Mouse (Mus musculus): Measurements from ENCODE around the gene Sfi1. TPM values are rescaled to one million over a fixed set of nuclear protein-coding genes. Genes with fewer than 3 reads are reported as not detected.
A peak's percentile ranks its signal among the peaks of the same experiment; 100 is the strongest.
"Not testable (repeated sequence)": the region's sequence is repeated elsewhere in the genome, so short reads cannot be mapped to it uniquely, and the experiment has no call there.

The Sfi1 gene
- total and polyA plus RNA-seq, 3 experiments, result 42.2 to 111 (median 89.7) TPM

GRCm38 (mm10) chr11:3127303-3127795 is 65.9 kb downstream of the Sfi1 start:
- H3K27me3 ChIP-seq (ENCODE audit: insufficient read depth, low read length); DNase-seq (ENCODE audit: low spot score); H3K36me3 ChIP-seq (replicated peaks); H3K9me3 ChIP-seq (replicated peaks); H3K4me1 ChIP-seq (ENCODE audit: insufficient read depth, low read depth, low read length): not testable (repeated sequence)
- peak; percentile 0; the same call in 1 of the 2 replicates for ATAC-seq (ENCODE audit: extremely low read depth, insufficient number of reproducible peaks, low FRiP score, poor library complexity, severe bottlenecking)
- peak overlapping the region; percentile 1; the same call in 1 of the 2 replicates for H3K4me3 ChIP-seq (ENCODE audit: low read depth, low read length)

GRCm38 (mm10) chr11:3126478-3127302 is 66.6 kb downstream of the Sfi1 start:
- peak; percentile 4 for ATAC-seq (ENCODE audit: extremely low read depth, insufficient number of reproducible peaks, low FRiP score, poor library complexity, severe bottlenecking)

GRCm38 (mm10) chr11:3125922-3126321 is 67.3 kb downstream of the Sfi1 start:
- DNase-seq (ENCODE audit: low spot score); H3K9me3 ChIP-seq (replicated peaks); H3K4me1 ChIP-seq (ENCODE audit: insufficient read depth, low read depth, low read length); H3K27me3 ChIP-seq (ENCODE audit: insufficient read depth, low read length); H3K36me3 ChIP-seq (replicated peaks); H3K4me3 ChIP-seq (ENCODE audit: low read depth, low read length): not testable (repeated sequence)
- ATAC-seq (ENCODE audit: extremely low read depth, insufficient number of reproducible peaks, low FRiP score, poor library complexity, severe bottlenecking), result peak; percentile 3; the same call in 1 of the 2 replicates

More at GRCm38 (mm10) chr11:3126478-3127302, 66.6 kb downstream of the Sfi1 start:
- H3K9me3 ChIP-seq (replicated peaks); H3K4me1 ChIP-seq (ENCODE audit: insufficient read depth, low read depth, low read length); H3K27me3 ChIP-seq (ENCODE audit: insufficient read depth, low read length); DNase-seq (ENCODE audit: low spot score); H3K4me3 ChIP-seq (ENCODE audit: low read depth, low read length); H3K36me3 ChIP-seq (replicated peaks): not testable (repeated sequence)

GRCm38 (mm10) chr11:3124932-3125810 is 68.1 kb downstream of the Sfi1 start:
- H3K4me3 ChIP-seq (ENCODE audit: low read depth, low read length); H3K9me3 ChIP-seq (replicated peaks): not testable (repeated sequence)

GRCm38 (mm10) chr11:3114403-3114802 is 78.9 kb downstream of the Sfi1 start:
- Histone ChIP-seq H3K36me3 (replicated peaks) (no peaks in the 10 kb centered on the region), H3K4me1 (ENCODE audit: insufficient read depth, low read depth, low read length) (no peaks in the 10 kb centered on the region), H3K27me3 (ENCODE audit: insufficient read depth, low read length) (no peaks in the 10 kb centered on the region), H3K9me3 (replicated peaks) (no peaks in the 10 kb centered on the region), H3K4me3 (ENCODE audit: low read depth, low read length) (no peak overlapping the region)
- no peak for DNase-seq (ENCODE audit: low spot score)
- ATAC-seq (ENCODE audit: extremely low read depth, insufficient number of reproducible peaks, low FRiP score, poor library complexity, severe bottlenecking), result no peak
- TF ChIP-seq GATA2 (IDR thresholded peaks at IDR 0.05; ENCODE audit: borderline replicate concordance, low read depth, low read length), result no peak
- no peak for TF ChIP-seq CTCF (IDR thresholded peaks at IDR 0.05; ENCODE audit: low read depth, low read length)
- TF ChIP-seq TAL1 (conservative IDR thresholded peaks at IDR 0.05; ENCODE audit: low read depth, low read length), result no peak
- TF ChIP-seq POLR2AphosphoS5 (IDR thresholded peaks at IDR 0.05; ENCODE audit: insufficient replicate concordance, low read depth, low read length), result no peak
- TF ChIP-seq GATA1 (IDR thresholded peaks at IDR 0.05; ENCODE audit: borderline replicate concordance, low read length), result no peak

More at GRCm38 (mm10) chr11:3124932-3125810, 68.1 kb downstream of the Sfi1 start:
- DNase-seq (ENCODE audit: low spot score); H3K27me3 ChIP-seq (ENCODE audit: insufficient read depth, low read length); H3K36me3 ChIP-seq (replicated peaks); H3K4me1 ChIP-seq (ENCODE audit: insufficient read depth, low read depth, low read length); ATAC-seq (ENCODE audit: extremely low read depth, insufficient number of reproducible peaks, low FRiP score, poor library complexity, severe bottlenecking): not testable (repeated sequence)

- H3K9me3 ChIP-seq (replicated peaks), result peaks cover 33% of the 10 kb centered on the region
- no peak for DNase-seq (ENCODE audit: low spot score)
- no peaks in the 10 kb centered on the region for H3K27me3 ChIP-seq (ENCODE audit: insufficient read depth, low read length)
- peaks cover 12% of the 10 kb centered on the region for H3K4me1 ChIP-seq (ENCODE audit: insufficient read depth, low read depth, low read length)
- TF ChIP-seq TAL1 (conservative IDR thresholded peaks at IDR 0.05; ENCODE audit: low read depth, low read length) (no peak), GATA2 (IDR thresholded peaks at IDR 0.05; ENCODE audit: borderline replicate concordance, low read depth, low read length) (no peak), GATA1 (IDR thresholded peaks at IDR 0.05; ENCODE audit: borderline replicate concordance, low read length) (no peak), POLR2AphosphoS5 (IDR thresholded peaks at IDR 0.05; ENCODE audit: insufficient replicate concordance, low read depth, low read length) (no peak), CTCF (IDR thresholded peaks at IDR 0.05; ENCODE audit: low read depth, low read length) (no peak)
- peak overlapping the region; percentile 67; the same call in 1 of the 2 replicates for H3K4me3 ChIP-seq (ENCODE audit: low read depth, low read length)
- H3K36me3 ChIP-seq (replicated peaks), result no peaks in the 10 kb centered on the region
- ATAC-seq (ENCODE audit: extremely low read depth, insufficient number of reproducible peaks, low FRiP score, poor library complexity, severe bottlenecking), result no peak
Measured at GRCm38 (mm10) chr11:3106154-3106553, 87.1 kb downstream of the Sfi1 start.

Data from G1E (cell line).